Mouse (Mus musculus) thymus, postnatal 14 days (tissue): ENCODE results near the gene Dok3.
A peak's percentile ranks its signal among the peaks of the same experiment; 100 is the strongest.
"Not testable (repeated sequence)": the region's sequence is repeated elsewhere in the genome, so short reads cannot be mapped to it uniquely, and the experiment has no call there.

Source experiments
- DNase-seq: peaks from one replicate; pipeline ENCODE4 v3.0.0; 2021

Gene Dok3

DNA sequence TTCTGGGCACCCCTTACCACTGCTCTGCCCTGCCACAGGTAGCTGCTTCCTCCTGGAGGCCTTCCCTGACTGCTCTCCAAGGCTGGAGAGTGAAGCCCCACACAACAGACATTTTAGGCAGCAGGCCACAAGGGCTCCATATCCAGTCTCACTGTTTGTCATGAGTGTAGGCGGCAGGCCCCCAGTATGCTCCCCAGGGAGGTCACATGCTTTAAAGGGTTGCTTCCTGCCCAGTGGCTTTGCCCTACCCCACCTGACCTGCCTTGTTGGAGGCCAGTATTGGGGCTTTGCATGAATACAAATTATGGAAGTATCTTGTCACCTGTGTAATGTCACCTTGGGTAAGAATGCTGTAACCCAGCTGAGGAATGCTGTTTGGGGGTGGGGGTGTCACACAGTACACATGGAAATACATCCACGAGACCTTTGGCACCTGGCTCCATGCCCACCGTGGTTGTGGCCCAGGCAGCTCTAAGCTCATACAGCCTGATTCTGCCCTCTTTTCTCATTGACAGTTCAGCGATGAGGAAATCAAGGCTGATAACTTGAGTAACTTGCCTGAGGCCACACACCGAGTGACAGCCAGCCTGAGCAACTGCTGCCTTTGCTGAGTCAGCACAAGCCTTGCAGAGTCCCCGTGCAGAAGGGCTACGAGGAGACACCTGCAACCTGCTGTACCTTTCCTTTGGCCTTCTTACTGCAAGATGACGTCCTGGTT, at the start of gene Dok3:
Gene Dok3 (minus strand): TSS at position 99 of the 718 bp plus-strand sequence.
- DNase-seq, result no peak

GRCm38 (mm10) chr13:55578086-55578485, 49.0 kb upstream of the Dok3 start:
- DNase-seq, result no peak

GRCm38 (mm10) chr13:55576872-55577271, 47.8 kb upstream of the Dok3 start:
- not testable (repeated sequence) for DNase-seq

DNA sequence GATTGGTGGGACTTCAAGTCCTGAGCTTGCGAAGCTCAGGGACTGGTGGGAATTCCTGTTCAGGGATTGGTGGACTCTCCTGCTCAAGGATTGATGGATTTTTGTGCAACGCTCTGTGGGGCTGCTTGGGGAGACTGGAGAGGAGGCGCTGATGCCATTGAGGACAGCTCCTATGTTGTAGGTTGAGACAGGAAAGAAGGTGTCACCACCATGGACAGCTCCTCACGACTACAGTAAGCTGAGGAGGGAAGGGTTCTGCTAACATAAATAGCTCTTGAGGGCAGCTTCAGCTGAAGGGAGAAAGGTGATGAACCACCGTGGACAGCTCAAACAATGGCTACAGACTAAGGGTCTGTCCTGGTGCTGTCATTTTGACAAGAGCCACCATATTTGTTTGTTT, 46.8 kb upstream of the Dok3 start:
- DNase-seq, result peak; percentile 32

DNA sequence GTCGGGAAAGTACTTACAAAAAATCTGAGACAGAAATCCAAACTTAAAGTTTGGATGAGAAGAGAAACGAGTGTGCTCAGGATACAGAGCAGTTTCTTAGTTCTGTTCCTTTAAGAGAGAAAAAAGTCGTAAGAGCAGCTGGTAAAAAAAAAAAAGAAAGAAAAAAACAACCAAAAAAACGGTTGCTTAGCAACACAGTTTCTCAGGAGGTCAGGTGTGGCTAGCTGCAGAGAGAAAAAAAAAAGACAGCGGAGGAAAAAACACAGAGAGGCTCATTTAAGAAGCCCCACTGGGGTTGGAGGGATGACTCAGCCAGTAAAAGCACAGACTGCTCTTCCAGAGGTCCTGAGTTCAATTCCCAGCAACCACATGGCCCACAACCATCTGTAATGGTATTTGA, 45.2 kb upstream of the Dok3 start:
- no peak for DNase-seq

- no peak for DNase-seq
Measured at GRCm38 (mm10) chr13:55573432-55573831, 44.3 kb upstream of the Dok3 start, which contains the start of gene Tmed9. Tmed9 (plus strand) TSS chr13:55573732.

GRCm38 (mm10) chr13:55571977-55572376, 42.9 kb upstream of the Dok3 start:
- no peak for DNase-seq

GRCm38 (mm10) chr13:55571027-55571751, 42.1 kb upstream of the Dok3 start, which contains the start of gene Fam193b:
Fam193b (minus strand) TSS chr13:55571120.
- DNase-seq, result peak; percentile 96

GRCm38 (mm10) chr13:55570286-55570973, 41.3 kb upstream of the Dok3 start:
- DNase-seq, result peak; percentile 70

DNA sequence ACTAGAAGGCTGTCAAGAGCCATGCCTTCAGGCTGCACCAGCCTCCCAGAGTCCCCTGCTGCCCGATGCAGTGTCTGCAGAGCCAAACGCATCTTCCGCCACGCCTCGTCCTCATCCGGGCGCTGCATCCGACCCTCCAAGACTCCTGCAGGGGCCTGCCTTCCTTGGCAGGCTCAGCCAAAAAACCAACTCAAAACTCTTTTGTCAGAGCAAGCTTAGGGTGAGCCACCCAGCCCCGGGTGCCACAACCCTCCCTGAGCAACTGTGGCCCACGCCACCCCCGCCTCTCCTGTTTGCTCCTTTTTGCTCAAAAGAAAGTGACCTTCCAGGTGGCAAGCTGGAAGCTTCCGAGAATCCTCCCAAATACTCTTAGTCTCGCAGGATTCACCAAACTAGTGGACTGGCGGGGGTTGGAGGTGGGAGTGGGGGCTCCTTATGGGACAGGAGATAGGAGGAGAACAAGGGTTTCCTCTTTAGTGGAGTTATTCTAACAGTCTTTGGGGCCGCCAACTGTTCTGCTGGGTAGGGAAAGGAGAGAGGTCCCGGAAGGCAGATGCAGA, 40.7 kb upstream of the Dok3 start:
- peak; percentile 48 for DNase-seq

DNA sequence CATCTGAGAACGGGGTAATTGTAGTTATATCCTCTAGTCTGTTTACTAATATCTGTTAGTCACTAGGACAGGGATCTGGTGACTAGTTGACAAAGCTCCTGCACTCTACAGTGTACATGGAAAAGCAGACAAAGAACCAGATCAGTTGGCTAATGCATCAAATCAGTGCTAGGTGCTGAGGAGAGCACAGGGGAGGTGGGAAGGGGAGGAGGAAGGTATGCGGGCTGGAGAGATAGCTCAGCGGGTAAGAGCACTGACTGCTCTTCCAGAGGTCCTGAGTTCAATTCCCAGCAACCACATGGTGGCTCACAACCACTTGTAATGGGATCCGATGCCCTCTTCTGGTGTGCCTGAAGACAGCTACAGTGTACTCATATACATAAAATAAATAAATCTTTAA, 39.4 kb upstream of the Dok3 start:
- not testable (repeated sequence) for DNase-seq

DNA sequence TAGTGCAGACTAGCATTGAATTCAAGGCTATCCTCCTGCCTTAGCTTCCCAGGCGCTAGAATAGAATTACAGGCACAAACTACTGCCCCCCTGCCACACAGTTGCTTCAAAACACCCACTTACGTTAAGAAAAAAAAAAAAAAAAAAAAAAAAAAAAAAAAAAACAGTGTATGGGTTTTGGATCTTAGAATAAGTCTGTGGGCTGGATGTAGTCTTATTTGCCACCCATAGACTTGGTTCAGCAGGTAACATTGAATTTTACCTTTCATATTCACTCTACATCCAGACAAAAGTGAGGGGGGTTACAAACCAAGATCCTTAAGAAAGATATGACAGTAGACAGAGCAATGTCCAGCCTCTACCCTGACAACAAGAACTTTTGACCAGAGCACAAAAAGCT, 38.9 kb upstream of the Dok3 start:
- DNase-seq, result no peak

DNA sequence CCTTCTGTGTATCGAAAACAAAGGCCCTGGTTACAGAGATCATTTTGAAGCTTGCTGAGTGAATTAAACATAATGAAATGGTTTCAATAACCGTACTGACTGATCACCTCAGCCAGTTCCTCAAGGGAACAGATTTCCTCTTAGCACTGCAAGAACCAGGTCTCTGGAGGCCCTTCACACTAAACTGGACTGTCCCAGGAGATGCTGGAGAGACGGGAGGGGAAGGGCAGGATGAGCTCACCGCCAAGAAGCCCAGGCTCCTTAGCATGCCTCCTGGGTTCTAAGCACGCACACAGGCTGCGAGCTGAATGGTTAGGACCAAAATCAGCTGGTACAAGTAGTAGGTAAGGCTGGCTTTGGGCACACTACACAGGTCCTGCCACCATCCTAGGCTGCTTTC, 37.9 kb upstream of the Dok3 start:
- no peak for DNase-seq

- no peak for DNase-seq
Measured at GRCm38 (mm10) chr13:55563266-55563879, 34.3 kb upstream of the Dok3 start.

- DNase-seq, result no peak
Measured at GRCm38 (mm10) chr13:55557499-55557898, 28.4 kb upstream of the Dok3 start.

GRCm38 (mm10) chr13:55555921-55556320, 26.8 kb upstream of the Dok3 start:
- no peak for DNase-seq

- no peak for DNase-seq
Measured at GRCm38 (mm10) chr13:55549061-55549460, 20.0 kb upstream of the Dok3 start.

DNA sequence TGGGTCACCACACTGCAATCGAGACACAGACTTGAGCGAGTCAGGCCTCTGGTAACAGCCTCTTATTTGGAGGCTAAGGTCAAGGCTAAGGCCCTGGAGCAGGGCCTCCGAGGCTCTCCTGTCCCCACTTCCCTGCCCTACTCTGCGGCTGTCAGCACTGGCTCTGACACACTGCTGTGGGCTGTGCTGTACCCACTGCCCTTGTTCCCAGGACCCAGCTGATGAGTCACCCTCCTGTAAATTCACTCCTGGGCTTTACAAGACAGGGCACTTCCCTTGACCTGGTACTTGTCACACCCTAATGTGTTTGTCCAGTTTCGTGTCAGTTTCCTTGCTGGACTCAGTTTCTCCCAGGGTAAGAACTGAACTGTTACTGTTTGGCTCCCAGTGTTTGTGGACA, 19.3 kb upstream of the Dok3 start:
- DNase-seq, result no peak

DNA sequence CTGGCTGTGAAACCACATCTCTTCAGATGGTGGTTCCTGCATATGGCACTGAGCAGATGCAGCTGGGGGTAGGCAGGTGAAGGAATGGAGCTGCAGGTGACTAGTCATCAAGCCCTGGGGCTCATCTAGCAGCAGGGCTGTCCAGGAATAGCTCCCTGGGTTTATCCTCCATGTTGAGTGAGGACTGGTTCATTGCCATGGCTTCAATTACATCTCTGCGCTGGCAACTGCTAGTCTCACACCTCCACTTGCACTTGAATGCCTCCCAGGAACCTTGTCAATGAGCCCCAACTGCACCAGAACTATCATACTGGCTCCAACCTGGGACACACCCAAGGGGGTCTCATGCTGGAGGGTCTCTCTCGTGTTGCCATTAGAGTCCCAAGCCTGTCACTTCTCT, 18.8 kb upstream of the Dok3 start:
- DNase-seq, result no peak

DNA sequence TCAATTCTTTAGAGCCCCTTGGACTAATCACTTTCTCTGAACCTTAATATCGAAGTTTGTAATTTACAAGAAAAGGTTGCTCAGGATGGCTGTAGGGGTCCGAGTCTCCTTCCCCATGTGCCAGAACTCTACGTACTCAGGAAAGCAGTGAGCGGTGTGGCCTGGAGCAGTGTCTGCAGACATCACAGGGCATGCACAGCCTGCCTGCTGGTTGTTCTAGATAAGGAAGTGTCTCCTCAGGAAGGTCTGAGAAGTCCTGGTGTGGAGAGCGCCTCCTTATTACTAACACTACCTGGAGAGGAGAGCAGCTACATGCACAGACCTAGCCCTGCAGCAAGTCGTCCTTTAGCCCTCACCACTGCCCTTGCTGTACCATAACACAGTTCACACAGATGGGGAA, 15.7 kb upstream of the Dok3 start:
- DNase-seq, result no peak

- no peak for DNase-seq
Measured at GRCm38 (mm10) chr13:55543447-55543846, 14.4 kb upstream of the Dok3 start.

GRCm38 (mm10) chr13:55542891-55543290, 13.8 kb upstream of the Dok3 start:
- no peak for DNase-seq

- peak; percentile 42 for DNase-seq
Measured at GRCm38 (mm10) chr13:55540933-55541332, 11.8 kb upstream of the Dok3 start.
